Mouse (Mus musculus): ENCODE results near the gene Arhgef2. TPM values are rescaled to one million over a fixed set of nuclear protein-coding genes. Genes with fewer than 3 reads are reported as not detected.
A peak's percentile ranks its signal among the peaks of the same experiment; 100 is the strongest.

Arhgef2 gene
- total RNA-seq, 2 experiments from 2014 or later: 239 to 266 TPM

DNA sequence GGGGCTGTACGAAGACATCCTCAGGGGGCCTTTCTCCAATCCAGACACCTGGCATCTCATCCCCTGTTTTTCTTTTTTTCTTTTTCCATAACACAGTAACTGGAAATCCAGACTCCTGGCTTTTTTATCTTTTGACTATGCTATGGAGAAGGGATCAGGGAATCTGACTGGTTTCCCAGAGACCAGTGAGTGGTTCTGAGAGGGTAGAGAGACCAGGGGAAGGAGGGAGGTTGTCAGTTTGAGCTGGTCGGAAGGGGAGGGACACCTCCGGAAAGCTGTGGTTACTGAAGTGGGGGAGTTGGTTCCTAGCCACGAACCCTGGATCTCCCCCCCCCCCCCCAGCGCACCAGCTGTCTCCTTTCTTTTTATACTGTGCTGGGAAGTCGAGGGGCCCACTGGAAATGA, 17.2 kb downstream of the Arhgef2 start:
- Histone ChIP-seq H3K4me3 (peak overlapping the region; percentile 79), H3K27ac (peak overlapping the region; percentile 97)
- no peak for TF ChIP-seq CTCF (IDR thresholded peaks at IDR 0.05)
- DNase-seq (ENCODE audit: extremely low spot score in 1 of 2, low spot score in 2 of 2): no peak
- intact Hi-C loops (cut with DNase I): loop anchor here (1.0 kb wide), 1 partner anchor 8 kb away; no protein-coding TSS in a partner anchor

- TF ChIP-seq CTCF (IDR thresholded peaks at IDR 0.05): no peak
- peak overlapping the region; percentile 79 for H3K4me3 ChIP-seq
- DNase-seq (ENCODE audit: extremely low spot score in 1 of 2, low spot score in 2 of 2): no peak
- peak overlapping the region; percentile 97 for H3K27ac ChIP-seq
- intact Hi-C loops (cut with DNase I): loop anchor here (1.0 kb wide), 1 partner anchor 8 kb away; no protein-coding TSS in a partner anchor
Measured at GRCm38 (mm10) chr3:88623346-88624135, 17.8 kb downstream of the Arhgef2 start.

- Histone ChIP-seq H3K27ac (peak overlapping the region; percentile 97), H3K4me3 (peak overlapping the region; percentile 79)
- DNase-seq (ENCODE audit: extremely low spot score in 1 of 2, low spot score in 2 of 2): no peak
- TF ChIP-seq CTCF (IDR thresholded peaks at IDR 0.05): no peak
- intact Hi-C loops (cut with DNase I): no loop called here
Measured at GRCm38 (mm10) chr3:88624324-88624723, 18.6 kb downstream of the Arhgef2 start.

- DNase-seq (ENCODE audit: extremely low spot score in 1 of 2, low spot score in 2 of 2): no peak
- Histone ChIP-seq H3K4me3 (no peak overlapping the region), H3K27ac (peak overlapping the region; percentile 97)
- intact Hi-C loops (cut with DNase I): no loop called here
- no peak for TF ChIP-seq CTCF (IDR thresholded peaks at IDR 0.05)
Measured at GRCm38 (mm10) chr3:88624951-88625350, 19.2 kb downstream of the Arhgef2 start.

GRCm38 (mm10) chr3:88625531-88625930, 19.8 kb downstream of the Arhgef2 start:
- intact Hi-C loops (cut with DNase I): no loop called here
- DNase-seq (ENCODE audit: extremely low spot score in 1 of 2, low spot score in 2 of 2): no peak
- peak overlapping the region; percentile 97 for H3K27ac ChIP-seq
- no peak overlapping the region for H3K4me3 ChIP-seq
- no peak for TF ChIP-seq CTCF (IDR thresholded peaks at IDR 0.05)

DNA sequence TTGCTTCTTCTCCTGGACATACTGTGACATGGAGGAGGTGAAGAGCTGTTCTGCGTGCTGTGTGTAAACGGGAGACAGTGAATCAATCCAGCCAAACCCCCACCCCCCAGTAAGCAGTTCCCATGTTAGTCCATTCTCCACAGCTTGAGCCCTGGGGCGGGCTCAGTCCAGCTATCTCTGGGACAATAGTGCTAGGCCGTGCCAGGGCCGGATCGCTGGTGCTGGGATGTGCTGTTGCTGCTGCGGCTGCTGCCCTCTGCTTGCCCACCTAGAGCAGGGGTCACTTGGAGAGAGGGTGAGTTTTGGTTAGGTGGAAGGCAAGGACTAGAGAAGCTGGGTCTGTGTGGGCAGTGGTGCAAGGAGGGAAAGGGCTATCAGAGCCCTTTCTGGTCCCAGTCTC, 20.6 kb downstream of the Arhgef2 start:
- Histone ChIP-seq H3K27ac (peak overlapping the region; percentile 97), H3K4me3 (peak overlapping the region; percentile 17)
- no peak for DNase-seq (ENCODE audit: extremely low spot score in 1 of 2, low spot score in 2 of 2)
- intact Hi-C loops (cut with DNase I): no loop called here
- no peak for TF ChIP-seq CTCF (IDR thresholded peaks at IDR 0.05)

- peak in 1 of 2 experiments; percentile 9 for DNase-seq (ENCODE audit: extremely low spot score in 1 of 2, low spot score in 2 of 2)
- Histone ChIP-seq H3K27ac (peak overlapping the region; percentile 97), H3K4me3 (peak overlapping the region; percentile 17; the same call in 1 of the 2 replicates)
- TF ChIP-seq CTCF (IDR thresholded peaks at IDR 0.05): no peak
- intact Hi-C loops (cut with DNase I): no loop called here
Measured at GRCm38 (mm10) chr3:88627114-88627513, 21.3 kb downstream of the Arhgef2 start.

GRCm38 (mm10) chr3:88627535-88627934, 21.8 kb downstream of the Arhgef2 start:
- TF ChIP-seq CTCF (IDR thresholded peaks at IDR 0.05): no peak
- Histone ChIP-seq H3K4me3 (no peak overlapping the region), H3K27ac (peak overlapping the region; percentile 97)
- DNase-seq (ENCODE audit: extremely low spot score in 1 of 2, low spot score in 2 of 2): peak in 1 of 2 experiments; percentile 9
- intact Hi-C loops (cut with DNase I): no loop called here

GRCm38 (mm10) chr3:88628766-88629165, 23.0 kb downstream of the Arhgef2 start:
- TF ChIP-seq CTCF (IDR thresholded peaks at IDR 0.05): no peak
- peak overlapping the region; percentile 98 for H3K27ac ChIP-seq
- no peak for DNase-seq (ENCODE audit: extremely low spot score in 1 of 2, low spot score in 2 of 2)
- intact Hi-C loops (cut with DNase I): no loop called here
- H3K4me3 ChIP-seq: no peak overlapping the region

- H3K4me3 ChIP-seq: peak overlapping the region; percentile 59
- intact Hi-C loops (cut with DNase I): no loop called here
- peak overlapping the region; percentile 98 for H3K27ac ChIP-seq
- no peak for TF ChIP-seq CTCF (IDR thresholded peaks at IDR 0.05)
- DNase-seq (ENCODE audit: extremely low spot score in 1 of 2, low spot score in 2 of 2): peak; percentile 80
Measured at GRCm38 (mm10) chr3:88629244-88629643, 23.5 kb downstream of the Arhgef2 start.

- intact Hi-C loops (cut with DNase I): no loop called here
- Histone ChIP-seq H3K27ac (peak overlapping the region; percentile 98), H3K4me3 (peak overlapping the region; percentile 59)
- TF ChIP-seq CTCF (IDR thresholded peaks at IDR 0.05): no peak
- no peak for DNase-seq (ENCODE audit: extremely low spot score in 1 of 2, low spot score in 2 of 2)
Measured at GRCm38 (mm10) chr3:88630018-88630417, 24.3 kb downstream of the Arhgef2 start.

DNA sequence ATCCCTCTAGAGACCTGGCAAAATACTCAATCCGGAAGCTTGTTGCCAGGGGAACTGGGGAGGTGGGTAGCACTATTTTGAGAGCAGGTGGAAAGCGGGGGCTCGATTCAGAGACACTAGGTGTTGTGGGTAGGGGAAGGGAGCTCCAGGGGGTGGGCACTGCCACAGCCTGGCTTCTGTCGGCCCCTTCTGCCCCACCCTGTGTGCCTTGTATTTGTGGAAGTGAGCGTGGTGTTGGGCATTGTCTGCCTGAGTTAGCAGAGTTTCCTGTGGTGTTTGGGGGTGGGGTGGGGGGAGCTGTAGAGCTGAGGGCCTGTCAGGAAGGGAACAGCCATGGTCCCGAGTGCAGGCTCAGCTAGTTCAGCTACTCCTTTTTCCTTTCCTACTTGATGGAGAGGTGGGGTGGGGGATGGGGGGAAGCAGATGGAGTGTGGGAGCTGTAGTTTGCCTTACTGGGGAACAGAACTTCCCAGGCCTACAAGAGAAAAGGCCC, 25.1 kb downstream of the Arhgef2 start:
- Histone ChIP-seq H3K27ac (peak overlapping the region; percentile 98), H3K4me3 (peak overlapping the region; percentile 59)
- no peak for TF ChIP-seq CTCF (IDR thresholded peaks at IDR 0.05)
- intact Hi-C loops (cut with DNase I): loop anchor here (1.0 kb wide), 1 partner anchor 8 kb away; no protein-coding TSS in a partner anchor
- DNase-seq (ENCODE audit: extremely low spot score in 1 of 2, low spot score in 2 of 2): peak; percentile 62 to 64

Data from left cerebral cortex, adult 2 months (tissue).